Mouse (Mus musculus): ENCODE data around the gene Pla2g2c. TPM values are rescaled to one million over a fixed set of nuclear protein-coding genes. Genes with fewer than 3 reads are reported as not detected.

Pla2g2c gene
- total and polyA plus RNA-seq, 2 experiments from 2014 or later: 0.44 to 0.57 TPM

DNA sequence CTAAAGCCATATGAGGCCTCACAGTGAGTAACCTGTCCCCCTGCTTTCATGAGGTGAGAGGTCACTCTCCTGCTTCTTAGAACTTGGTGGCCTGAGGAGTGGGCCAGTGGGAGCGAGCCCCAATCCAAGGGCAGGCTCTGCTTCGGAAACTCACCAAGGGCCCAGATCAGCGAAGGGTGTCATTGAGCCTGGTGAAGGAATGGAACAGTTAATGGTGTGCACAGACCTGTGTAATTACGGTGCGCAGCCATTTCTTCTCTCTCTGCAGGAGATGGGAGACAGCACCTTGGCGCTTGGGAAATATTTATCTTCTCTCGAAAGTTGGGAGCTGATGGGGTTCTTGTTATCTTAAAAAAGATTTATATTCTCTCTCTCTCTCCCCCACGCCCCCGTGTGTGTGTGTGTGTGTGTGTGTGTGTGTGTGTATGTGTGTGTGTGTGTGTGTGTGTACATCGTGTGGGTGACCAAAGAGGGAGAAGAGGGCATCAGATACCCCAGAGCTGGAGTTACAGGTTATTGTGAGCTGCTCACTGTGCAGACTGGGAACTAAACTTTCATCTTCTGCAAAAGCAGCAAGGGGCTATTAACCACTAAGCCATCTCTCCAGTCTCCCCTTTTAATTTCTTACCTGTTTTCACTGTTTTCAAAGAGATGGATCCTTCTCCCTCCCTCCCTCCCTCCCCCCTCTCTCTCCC lies 27.3 kb upstream of the Pla2g2c start:
- no peaks in the 10 kb centered on the region for H3K27me3 ChIP-seq (ENCODE audit: insufficient read depth, low read length)
- no peak for TF ChIP-seq CTCF (IDR thresholded peaks at IDR 0.05)
- DNase-seq (ENCODE audit: low spot score) (no peak), ATAC-seq (ENCODE audit: low FRiP score) (no peak)
- no peaks in the 10 kb centered on the region for H3K36me3 ChIP-seq (ENCODE audit: insufficient read depth, low read length)
- no peak overlapping the region for H3K27ac ChIP-seq (ENCODE audit: low read depth, low read length)
- no peak overlapping the region for H3K4me3 ChIP-seq (ENCODE audit: low read depth, low read length)
- no peak overlapping the region for H3K9ac ChIP-seq (replicated peaks; ENCODE audit: low read length, poor library complexity, severe bottlenecking)
- no peak overlapping the region for H3K4me2 ChIP-seq (ENCODE audit: low read depth, low read length, poor library complexity, severe bottlenecking)
- WGBS: 53% methylated on average over 9 of the region's 10 CpGs
- H3K9me3 ChIP-seq (ENCODE audit: low read length): no peaks in the 10 kb centered on the region
- peaks cover 5% of the 10 kb centered on the region; the same call in 1 of the 2 replicates for H3K4me1 ChIP-seq (ENCODE audit: insufficient read depth, low read length)

- no peak for ATAC-seq (ENCODE audit: low FRiP score)
- Histone ChIP-seq H3K4me3 (ENCODE audit: low read depth, low read length) (no peak overlapping the region), H3K9me3 (ENCODE audit: low read length) (no peaks in the 10 kb centered on the region), H3K36me3 (ENCODE audit: insufficient read depth, low read length) (no peaks in the 10 kb centered on the region), H3K27ac (ENCODE audit: low read depth, low read length) (no peak overlapping the region), H3K27me3 (ENCODE audit: insufficient read depth, low read length) (no peaks in the 10 kb centered on the region), H3K9ac (replicated peaks; ENCODE audit: low read length, poor library complexity, severe bottlenecking) (no peak overlapping the region), H3K4me1 (ENCODE audit: insufficient read depth, low read length) (peaks cover 4% of the 10 kb centered on the region; the same call in 1 of the 2 replicates), H3K4me2 (ENCODE audit: low read depth, low read length, poor library complexity, severe bottlenecking) (no peak overlapping the region)
- WGBS: 70% methylated on average over 2 of the region's 2 CpGs
- DNase-seq (ENCODE audit: low spot score): no peak
- TF ChIP-seq CTCF (IDR thresholded peaks at IDR 0.05): no peak
These were observed 26.3 kb upstream of the Pla2g2c start for GRCm38 (mm10) chr4:138698296-138698695.

DNA sequence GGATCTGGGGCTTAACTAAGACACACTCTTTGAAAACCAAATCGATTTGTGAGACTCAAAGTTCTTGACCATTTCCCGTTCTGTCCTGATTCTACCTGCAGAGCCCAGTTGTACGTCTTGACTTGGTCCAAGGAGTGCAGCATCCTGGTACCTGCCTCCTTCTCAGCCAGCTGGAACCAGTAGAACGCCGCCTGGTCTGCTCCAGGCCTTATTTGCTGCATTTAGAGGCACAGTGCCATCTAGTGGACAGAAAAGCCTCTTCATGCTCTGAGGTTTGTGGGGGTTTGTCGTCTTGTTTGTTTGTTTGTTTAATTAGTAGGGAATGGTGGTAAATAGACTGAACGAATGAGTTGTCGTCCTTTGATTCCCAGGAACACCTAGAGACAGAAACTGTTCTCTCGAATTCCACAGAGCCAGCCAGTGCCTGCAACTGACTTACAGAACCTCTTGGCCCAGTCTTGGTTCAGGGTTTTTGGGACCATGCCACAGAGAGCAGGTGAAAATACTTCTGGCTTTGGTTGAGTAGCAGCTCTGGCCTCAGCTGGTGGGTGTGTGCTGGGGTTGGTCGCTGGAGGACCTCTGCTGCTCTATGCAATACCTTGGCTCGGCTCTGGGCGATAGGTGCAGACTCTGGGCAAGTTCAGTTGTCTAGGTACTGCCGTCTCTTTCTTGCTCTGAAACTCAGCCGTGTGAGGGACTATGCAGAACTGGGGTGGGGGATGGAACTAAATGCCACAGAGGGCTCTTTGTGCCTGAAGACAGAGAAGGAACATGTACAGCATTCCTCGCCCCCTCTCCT lies 24.2 kb upstream of the Pla2g2c start:
- DNase-seq (ENCODE audit: low spot score) (peak; percentile 93), ATAC-seq (ENCODE audit: low FRiP score) (no peak)
- WGBS: 28% methylated on average over 15 of the region's 15 CpGs
- no peak overlapping the region for H3K27ac ChIP-seq (ENCODE audit: low read depth, low read length)
- H3K27me3 ChIP-seq (ENCODE audit: insufficient read depth, low read length): no peaks in the 10 kb centered on the region
- H3K4me1 ChIP-seq (ENCODE audit: insufficient read depth, low read length): no peaks in the 10 kb centered on the region
- no peak overlapping the region for H3K4me2 ChIP-seq (ENCODE audit: low read depth, low read length, poor library complexity, severe bottlenecking)
- H3K36me3 ChIP-seq (ENCODE audit: insufficient read depth, low read length): no peaks in the 10 kb centered on the region
- no peak overlapping the region for H3K4me3 ChIP-seq (ENCODE audit: low read depth, low read length)
- H3K9me3 ChIP-seq (ENCODE audit: low read length): no peaks in the 10 kb centered on the region
- TF ChIP-seq CTCF (IDR thresholded peaks at IDR 0.05): peak; percentile 99
- H3K9ac ChIP-seq (replicated peaks; ENCODE audit: low read length, poor library complexity, severe bottlenecking): no peak overlapping the region

GRCm38 (mm10) chr4:138701111-138701510 lies 23.5 kb upstream of the Pla2g2c start:
- ATAC-seq (ENCODE audit: low FRiP score) (no peak), DNase-seq (ENCODE audit: low spot score) (no peak)
- TF ChIP-seq CTCF (IDR thresholded peaks at IDR 0.05): no peak
- H3K4me2 ChIP-seq (ENCODE audit: low read depth, low read length, poor library complexity, severe bottlenecking): no peak overlapping the region
- WGBS: 71% methylated on average over 8 of the region's 8 CpGs
- H3K4me1 ChIP-seq (ENCODE audit: insufficient read depth, low read length): no peaks in the 10 kb centered on the region
- H3K4me3 ChIP-seq (ENCODE audit: low read depth, low read length): no peak overlapping the region
- no peaks in the 10 kb centered on the region for H3K27me3 ChIP-seq (ENCODE audit: insufficient read depth, low read length)
- no peak overlapping the region for H3K9ac ChIP-seq (replicated peaks; ENCODE audit: low read length, poor library complexity, severe bottlenecking)
- H3K36me3 ChIP-seq (ENCODE audit: insufficient read depth, low read length): no peaks in the 10 kb centered on the region
- H3K27ac ChIP-seq (ENCODE audit: low read depth, low read length): no peak overlapping the region
- H3K9me3 ChIP-seq (ENCODE audit: low read length): no peaks in the 10 kb centered on the region

DNA sequence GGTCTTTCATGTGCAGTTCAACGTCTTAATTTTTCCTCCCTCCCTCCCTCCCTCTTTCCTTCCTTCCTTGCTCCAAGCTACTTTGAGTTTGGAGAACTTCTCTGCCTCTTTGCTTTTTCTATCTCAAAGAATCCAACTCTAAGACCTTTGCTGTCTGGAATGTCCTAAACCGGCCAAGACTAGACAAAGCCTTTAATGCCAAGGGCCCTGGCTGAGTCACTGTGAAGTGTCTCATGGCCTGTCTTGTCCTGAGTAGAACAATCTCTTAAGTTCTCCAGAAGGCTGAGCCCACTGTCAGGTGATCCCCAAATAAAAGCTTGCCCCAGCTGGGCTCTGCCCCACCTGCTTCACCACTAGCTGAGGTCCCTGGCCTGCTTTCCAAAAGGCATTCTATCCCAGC lies 22.6 kb upstream of the Pla2g2c start:
- 74% methylated on average over 2 of the region's 2 CpGs for WGBS
- no peak for DNase-seq (ENCODE audit: low spot score)

GRCm38 (mm10) chr4:138702528-138702927 lies 22.1 kb upstream of the Pla2g2c start:
- no peak for DNase-seq (ENCODE audit: low spot score)
- TF ChIP-seq CTCF (IDR thresholded peaks at IDR 0.05): no peak
- H3K9ac ChIP-seq (replicated peaks; ENCODE audit: low read length, poor library complexity, severe bottlenecking): no peak overlapping the region
- no peak overlapping the region for H3K27ac ChIP-seq (ENCODE audit: low read depth, low read length)
- no peaks in the 10 kb centered on the region for H3K36me3 ChIP-seq (ENCODE audit: insufficient read depth, low read length)
- H3K27me3 ChIP-seq (ENCODE audit: insufficient read depth, low read length): no peaks in the 10 kb centered on the region
- no peaks in the 10 kb centered on the region for H3K9me3 ChIP-seq (ENCODE audit: low read length)
- H3K4me1 ChIP-seq (ENCODE audit: insufficient read depth, low read length): no peaks in the 10 kb centered on the region
- 74% methylated on average over 8 of the region's 8 CpGs for WGBS
- ATAC-seq (ENCODE audit: low FRiP score): no peak
- H3K4me3 ChIP-seq (ENCODE audit: low read depth, low read length): no peak overlapping the region
- no peak overlapping the region for H3K4me2 ChIP-seq (ENCODE audit: low read depth, low read length, poor library complexity, severe bottlenecking)

More for the DNA sequence above, 22.6 kb upstream of the Pla2g2c start:
- no peak for ATAC-seq (ENCODE audit: low FRiP score)
- Histone ChIP-seq H3K9me3 (ENCODE audit: low read length) (no peaks in the 10 kb centered on the region), H3K4me3 (ENCODE audit: low read depth, low read length) (no peak overlapping the region), H3K27me3 (ENCODE audit: insufficient read depth, low read length) (no peaks in the 10 kb centered on the region), H3K27ac (ENCODE audit: low read depth, low read length) (no peak overlapping the region), H3K9ac (replicated peaks; ENCODE audit: low read length, poor library complexity, severe bottlenecking) (no peak overlapping the region), H3K4me2 (ENCODE audit: low read depth, low read length, poor library complexity, severe bottlenecking) (no peak overlapping the region), H3K36me3 (ENCODE audit: insufficient read depth, low read length) (no peaks in the 10 kb centered on the region), H3K4me1 (ENCODE audit: insufficient read depth, low read length) (no peaks in the 10 kb centered on the region)
- no peak for TF ChIP-seq CTCF (IDR thresholded peaks at IDR 0.05)

All from midbrain, postnatal 0 days (tissue).